Mouse (Mus musculus): ENCODE measurements around the gene B230219D22Rik. TPM values are rescaled to one million over a fixed set of nuclear protein-coding genes. Genes with fewer than 3 reads are reported as not detected.

B230219D22Rik gene
- polyA plus RNA-seq, 1 experiment = 16.2 TPM

GRCm38 (mm10) chr13:55737885-55738284, 45.0 kb downstream of the B230219D22Rik start:
- Histone ChIP-seq H3K27me3 (ENCODE audit: control insufficient read depth, insufficient read depth, low read length) (no peaks in the 10 kb centered on the region), H3K27ac (ENCODE audit: insufficient read depth, low read length) (no peak overlapping the region), H3K4me3 (ENCODE audit: extremely low read depth, insufficient read depth, insufficient read length) (no peak overlapping the region), H3K4me1 (ENCODE audit: control insufficient read depth, insufficient read depth, insufficient read length) (no peaks in the 10 kb centered on the region), H3K36me3 (ENCODE audit: control insufficient read depth, insufficient read depth, low read length) (no peaks in the 10 kb centered on the region; the same call in 1 of the 2 replicates)
- DNase-seq (ENCODE audit: low read depth in 1 of 2, low spot score in 2 of 2) = no peak
- TF ChIP-seq POLR2A (IDR thresholded peaks at IDR 0.05; ENCODE audit: low read depth, low read length) (no peak), CTCF (IDR thresholded peaks at IDR 0.05; ENCODE audit: extremely low read depth, insufficient read depth, insufficient read length, insufficient replicate concordance) (no peak)
- WGBS = 93% methylated on average over 8 of the region's 8 CpGs

- Histone ChIP-seq H3K4me3 (ENCODE audit: extremely low read depth, insufficient read depth, insufficient read length) (no peak overlapping the region), H3K36me3 (ENCODE audit: control insufficient read depth, insufficient read depth, low read length) (no peaks in the 10 kb centered on the region; the same call in 1 of the 2 replicates), H3K27ac (ENCODE audit: insufficient read depth, low read length) (no peak overlapping the region), H3K27me3 (ENCODE audit: control insufficient read depth, insufficient read depth, low read length) (no peaks in the 10 kb centered on the region), H3K4me1 (ENCODE audit: control insufficient read depth, insufficient read depth, insufficient read length) (no peaks in the 10 kb centered on the region)
- DNase-seq (ENCODE audit: low read depth in 1 of 2, low spot score in 2 of 2) = no peak
- 95% methylated on average over 8 of the region's 8 CpGs for whole genome bisulfite sequencing
- TF ChIP-seq CTCF (IDR thresholded peaks at IDR 0.05; ENCODE audit: extremely low read depth, insufficient read depth, insufficient read length, insufficient replicate concordance) (no peak), POLR2A (IDR thresholded peaks at IDR 0.05; ENCODE audit: low read depth, low read length) (no peak)
These were observed 49.4 kb downstream of the B230219D22Rik start for GRCm38 (mm10) chr13:55742306-55742705.

Other genes with a start within 250 kb of the B230219D22Rik start
- 189 and 229 TPM in 2 replicates for gene Grk6, start 248.1 kb upstream of the B230219D22Rik start, polyA plus RNA-seq (2012; rRNA removed)
- 16.2 and 33.9 TPM in 2 replicates for gene Prr7, start 228.9 kb upstream of the B230219D22Rik start, polyA plus RNA-seq (2012; rRNA removed)
- gene Dbn1, start 205.0 kb upstream of the B230219D22Rik start, polyA plus RNA-seq (2012; rRNA removed) = 12.8 and 14.2 TPM in 2 replicates
- 38.3 and 46.2 TPM in 2 replicates for gene Pdlim7, start 179.4 kb upstream of the B230219D22Rik start, polyA plus RNA-seq (2012; rRNA removed)
- gene Dok3, start 163.8 kb upstream of the B230219D22Rik start, polyA plus RNA-seq (2012; rRNA removed) = 248 and 364 TPM in 2 replicates
- 101 and 113 TPM in 2 replicates for gene Ddx41, start 156.5 kb upstream of the B230219D22Rik start, polyA plus RNA-seq (2012; rRNA removed)
- 119 and 122 TPM in 2 replicates for gene Fam193b, start 122.0 kb upstream of the B230219D22Rik start, polyA plus RNA-seq (2012; rRNA removed)
- gene Tmed9, start 119.4 kb upstream of the B230219D22Rik start, polyA plus RNA-seq (2012; rRNA removed) = 42.4 and 45.7 TPM in 2 replicates
- gene B4galt7, start 93.2 kb upstream of the B230219D22Rik start, polyA plus RNA-seq (2012; rRNA removed) = 22.8 and 25.7 TPM in 2 replicates
- gene Caml, start 70.1 kb upstream of the B230219D22Rik start, polyA plus RNA-seq (2012; rRNA removed) = 7.6 and 8.5 TPM in 2 replicates
- gene Ddx46, start 58.1 kb upstream of the B230219D22Rik start, polyA plus RNA-seq (2012; rRNA removed) = 10.4 and 12.3 TPM in 2 replicates
- 18.6 and 21.2 TPM in 2 replicates for gene Txndc15, start 21.5 kb downstream of the B230219D22Rik start, polyA plus RNA-seq (2012; rRNA removed)
- 14.1 and 23.5 TPM in 2 replicates for gene Pcbd2, start 34.2 kb downstream of the B230219D22Rik start, polyA plus RNA-seq (2012; rRNA removed)
- 0.06 TPM in 2 replicates for gene Catsper3, start 91.4 kb downstream of the B230219D22Rik start, polyA plus RNA-seq (2012; rRNA removed)
- gene Pitx1, start 143.1 kb downstream of the B230219D22Rik start, polyA plus RNA-seq (2012; rRNA removed) = not detected in 2 replicates

All from spleen, adult 2 months (tissue).